Mouse (Mus musculus): ENCODE data around the gene Cnot8.

DNA sequence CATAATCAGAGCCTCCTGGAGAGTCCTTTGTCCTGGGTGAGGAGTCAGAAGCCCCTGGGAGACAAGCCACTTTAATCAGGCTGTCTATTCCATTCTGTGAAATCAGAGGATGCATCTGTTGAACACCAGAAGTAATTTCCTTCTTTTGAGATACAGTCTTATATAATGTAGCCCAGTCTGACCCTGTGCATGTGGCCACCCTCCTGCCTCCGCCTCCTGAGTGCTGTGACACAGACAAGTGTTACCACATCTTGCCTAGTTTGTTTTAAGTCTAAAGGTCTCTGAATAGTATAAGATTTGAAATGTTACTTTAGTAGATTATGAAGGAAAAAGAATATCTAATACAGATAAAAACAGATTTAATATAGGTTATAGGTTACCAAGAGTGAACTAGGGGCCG, 3.9 kb upstream of the Cnot8 start:
- TF ChIP-seq CTCF (conservative IDR thresholded peaks at IDR 0.05; ENCODE audit: insufficient read depth, insufficient read length, low read depth, low read length) = no peak
- TF ChIP-seq POLR2A (IDR thresholded peaks at IDR 0.05; ENCODE audit: low read depth, low read length) = no peak
